Mouse (Mus musculus) Muller cell, postnatal 12 days (primary cell): ENCODE data around the gene Gm10721.
"Not testable (repeated sequence)": the region's sequence is repeated elsewhere in the genome, so short reads cannot be mapped to it uniquely, and the experiment has no call there.

ENCODE experiments used
- DNase-seq: peaks from one replicate; pipeline ENCODE4 v3.0.0-alpha.2; 2015; ENCODE audit errors: inconsistent ontology term

The Gm10721 gene

DNA sequence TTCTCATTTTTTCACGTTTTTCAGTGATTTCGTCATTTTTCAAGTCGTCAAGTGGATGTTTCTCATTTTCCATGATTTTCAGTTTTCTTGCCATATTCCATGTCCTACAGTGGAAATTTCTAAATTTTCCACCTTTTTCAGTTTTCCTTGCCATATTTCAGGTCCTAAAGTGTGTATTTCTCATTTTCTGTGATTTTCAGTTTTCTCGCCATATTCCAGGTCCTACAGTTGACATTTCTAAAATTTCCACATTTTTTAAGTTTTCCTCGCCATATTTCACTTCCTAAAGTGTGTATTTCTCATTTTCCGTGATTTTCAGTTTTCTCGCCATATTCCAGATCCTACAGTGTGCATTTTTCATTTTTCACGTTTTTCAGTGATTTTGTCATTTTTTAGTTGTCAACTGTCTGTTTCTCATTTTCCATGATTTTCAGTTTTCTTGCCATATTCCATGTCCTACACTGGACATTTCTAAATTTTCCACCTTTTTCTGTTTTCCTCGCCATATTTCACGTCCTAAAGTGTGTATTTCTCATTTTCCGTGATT, at the start of gene Gm10721:
Gene Gm10721, plus strand, starts transcription at position 408 of the 547 bp plus-strand sequence.
- not testable (repeated sequence) for DNase-seq

GRCm38 (mm10) chr9:3000445-3000972, 12.4 kb upstream of the Gm10721 start, which contains the start of gene Gm10722:
Gm10722 (plus strand) TSS chr9:3000922.
- DNase-seq = peak; percentile 78

DNA sequence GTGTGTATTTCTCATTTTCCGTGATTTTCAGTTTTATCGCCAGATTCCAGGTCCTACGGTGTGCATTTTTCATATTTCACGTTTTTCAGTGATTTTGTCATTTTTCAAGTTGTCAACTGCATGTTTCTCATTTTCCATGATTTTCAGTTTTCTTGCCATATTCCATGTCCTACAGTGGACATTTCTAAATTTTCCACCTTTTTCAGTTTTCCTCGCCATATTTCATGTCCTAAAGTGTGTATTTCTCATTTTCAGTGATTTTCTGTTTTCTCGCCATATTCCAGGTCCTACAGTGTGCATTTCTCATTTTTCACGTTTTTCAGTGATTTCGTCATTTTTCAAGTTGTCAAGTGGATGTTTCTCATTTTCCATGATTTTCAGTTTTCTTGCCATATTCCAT, 11.9 kb upstream of the Gm10721 start:
- not testable (repeated sequence) for DNase-seq

GRCm38 (mm10) chr9:3001948-3002659, 10.8 kb upstream of the Gm10721 start:
- peak; percentile 74 for DNase-seq

GRCm38 (mm10) chr9:3002794-3003396, 10.0 kb upstream of the Gm10721 start, which contains the start of gene Gm11168:
Gm11168 (plus strand) TSS chr9:3003346.
- not testable (repeated sequence) for DNase-seq

DNA sequence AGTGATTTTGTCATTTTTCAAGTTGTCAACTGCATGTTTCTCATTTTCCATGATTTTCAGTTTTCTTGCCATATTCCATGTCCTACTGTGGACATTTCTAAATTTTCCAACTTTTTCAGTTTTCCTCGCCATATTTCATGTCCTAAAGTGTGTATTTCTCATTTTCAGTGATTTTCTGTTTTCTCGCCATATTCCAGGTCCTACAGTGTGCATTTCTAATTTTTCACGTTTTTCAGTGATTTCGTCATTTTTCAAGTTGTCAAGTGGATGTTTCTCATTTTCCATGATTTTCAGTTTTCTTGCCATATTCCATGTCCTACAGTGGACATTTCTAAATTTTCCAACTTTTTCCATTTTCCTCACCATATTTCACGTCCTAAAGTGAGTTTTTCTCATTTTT, 6.8 kb upstream of the Gm10721 start:
- not testable (repeated sequence) for DNase-seq

- not testable (repeated sequence) for DNase-seq
These were observed 6.3 kb upstream of the Gm10721 start for GRCm38 (mm10) chr9:3006636-3007035.

GRCm38 (mm10) chr9:3007272-3007671, 5.7 kb upstream of the Gm10721 start:
- DNase-seq = peak; percentile 43

DNA sequence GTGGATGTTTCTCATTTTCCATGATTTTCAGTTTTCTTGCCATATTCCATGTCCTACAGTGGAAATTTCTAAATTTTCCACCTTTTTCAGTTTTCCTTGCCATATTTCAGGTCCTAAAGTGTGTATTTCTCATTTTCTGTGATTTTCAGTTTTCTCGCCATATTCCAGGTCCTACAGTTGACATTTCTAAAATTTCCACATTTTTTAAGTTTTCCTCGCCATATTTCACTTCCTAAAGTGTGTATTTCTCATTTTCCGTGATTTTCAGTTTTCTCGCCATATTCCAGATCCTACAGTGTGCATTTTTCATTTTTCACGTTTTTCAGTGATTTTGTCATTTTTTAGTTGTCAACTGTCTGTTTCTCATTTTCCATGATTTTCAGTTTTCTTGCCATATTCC, 3.6 kb upstream of the Gm10721 start:
- not testable (repeated sequence) for DNase-seq

DNA sequence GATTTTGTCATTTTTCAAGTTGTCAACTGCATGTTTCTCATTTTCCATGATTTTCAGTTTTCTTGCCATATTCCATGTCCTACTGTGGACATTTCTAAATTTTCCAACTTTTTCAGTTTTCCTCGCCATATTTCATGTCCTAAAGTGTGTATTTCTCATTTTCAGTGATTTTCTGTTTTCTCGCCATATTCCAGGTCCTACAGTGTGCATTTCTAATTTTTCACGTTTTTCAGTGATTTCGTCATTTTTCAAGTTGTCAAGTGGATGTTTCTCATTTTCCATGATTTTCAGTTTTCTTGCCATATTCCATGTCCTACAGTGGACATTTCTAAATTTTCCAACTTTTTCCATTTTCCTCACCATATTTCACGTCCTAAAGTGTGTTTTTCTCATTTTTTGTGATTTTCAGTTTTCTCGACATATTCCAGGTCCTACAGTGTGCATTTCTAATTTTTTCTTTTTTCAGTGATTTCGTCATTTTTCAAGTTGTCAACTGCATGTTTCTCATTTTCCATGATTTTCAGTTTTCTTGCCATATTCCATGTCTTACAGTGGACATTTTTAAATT, 802 bp upstream of the Gm10721 start:
- DNase-seq = not testable (repeated sequence)

GRCm38 (mm10) chr9:3015354-3015753, 2.4 kb downstream of the Gm10721 start, which contains the start of gene Gm10720:
Gm10720 (plus strand) TSS chr9:3015654.
- DNase-seq = not testable (repeated sequence)

DNA sequence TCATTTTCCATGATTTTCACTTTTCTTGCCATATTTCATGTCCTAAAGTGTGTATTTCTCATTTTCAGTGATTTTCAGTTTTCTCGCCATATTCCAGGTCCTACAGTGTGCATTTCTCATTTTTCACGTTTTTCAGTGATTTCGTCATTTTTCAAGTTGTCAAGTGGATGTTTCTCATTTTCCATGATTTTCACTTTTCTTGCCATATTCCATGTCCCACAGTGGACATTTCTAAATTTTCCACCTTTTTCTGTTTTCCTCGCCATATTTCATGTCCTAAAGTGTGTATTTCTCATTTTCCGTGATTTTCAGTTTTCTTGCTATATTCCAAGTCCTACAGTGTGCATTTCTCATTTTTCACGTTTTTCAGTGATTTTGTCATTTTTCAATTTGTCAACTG, 3.0 kb downstream of the Gm10721 start:
- DNase-seq = not testable (repeated sequence)

DNA sequence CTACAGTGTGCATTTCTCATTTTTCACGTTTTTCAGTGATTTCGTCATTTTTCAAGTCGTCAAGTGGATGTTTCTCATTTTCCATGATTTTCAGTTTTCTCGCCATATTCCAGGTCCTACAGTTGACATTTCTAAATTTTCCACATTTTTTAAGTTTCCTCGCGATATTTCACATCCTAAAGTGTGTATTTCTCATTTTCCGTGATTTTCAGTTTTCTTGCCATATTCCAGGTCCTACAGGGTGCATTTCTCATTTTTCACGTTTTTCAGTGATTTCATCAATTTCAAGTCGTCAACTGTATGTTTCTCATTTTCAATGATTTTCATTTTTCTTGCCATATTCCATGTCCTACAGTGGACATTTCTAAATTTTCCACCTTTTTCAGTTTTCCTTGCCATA, 4.2 kb downstream of the Gm10721 start, which contains the start of gene Gm10719:
Gene Gm10719, plus strand, starts transcription at position 301 of the 400 bp plus-strand sequence.
- not testable (repeated sequence) for DNase-seq

DNA sequence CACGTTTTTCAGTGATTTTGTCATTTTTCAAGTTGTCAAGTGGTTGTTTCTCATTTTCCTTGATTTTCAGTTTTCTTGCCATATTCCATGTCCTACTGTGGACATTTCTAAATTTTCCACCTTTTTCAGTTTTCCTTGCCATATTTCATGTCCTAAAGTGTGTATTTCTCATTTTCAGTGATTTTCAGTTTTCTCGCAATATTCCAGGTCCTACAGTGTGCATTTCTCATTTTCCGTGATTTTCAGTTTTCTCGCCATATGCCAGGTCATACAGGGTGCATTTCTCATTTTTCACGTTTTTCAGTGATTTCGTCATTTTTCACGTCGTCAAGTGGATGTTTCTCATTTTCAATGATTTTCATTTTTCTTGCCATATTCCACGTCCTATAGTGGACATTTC, 6.0 kb downstream of the Gm10721 start:
- not testable (repeated sequence) for DNase-seq

GRCm38 (mm10) chr9:3019835-3020727, 7.1 kb downstream of the Gm10721 start:
- not testable (repeated sequence) for DNase-seq

- DNase-seq = peak; percentile 55
These were observed 9.5 kb downstream of the Gm10721 start for GRCm38 (mm10) chr9:3022316-3023008.

- DNase-seq = not testable (repeated sequence)
These were observed 10.5 kb downstream of the Gm10721 start, which contains the start of gene Gm10718 for GRCm38 (mm10) chr9:3023312-3023984. Gm10718 (plus strand) TSS chr9:3023547.

- not testable (repeated sequence) for DNase-seq
These were observed 11.2 kb downstream of the Gm10721 start for GRCm38 (mm10) chr9:3023985-3024648.

DNA sequence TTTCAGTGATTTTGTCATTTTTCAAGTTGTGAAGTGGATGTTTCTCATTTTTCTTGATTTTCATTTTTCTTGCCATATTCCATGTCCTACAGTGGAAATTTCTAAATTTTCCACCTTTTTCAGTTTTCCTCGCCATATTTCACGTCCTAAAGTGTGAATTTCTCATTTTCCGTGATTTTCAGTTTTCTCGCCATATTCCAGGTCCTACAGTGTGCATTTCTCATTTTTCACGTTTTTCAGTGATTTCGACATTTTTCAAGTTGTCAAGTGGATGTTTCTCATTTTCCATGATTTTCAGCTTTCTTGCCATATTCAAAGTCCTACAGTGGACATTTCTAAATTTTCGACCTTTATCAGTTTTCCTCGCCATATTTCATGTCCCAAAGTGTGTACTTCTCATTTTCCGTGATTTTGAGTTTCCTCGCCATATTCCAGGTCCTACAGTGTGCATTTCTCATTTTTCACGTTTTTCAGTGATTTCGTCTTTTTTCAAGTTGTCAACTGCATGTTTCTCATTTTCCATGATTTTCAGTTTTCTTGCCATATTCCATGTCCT, 12.1 kb downstream of the Gm10721 start, which contains the start of gene Gm10717:
Gene Gm10717, plus strand, starts transcription at position 506 of the 556 bp plus-strand sequence.
- DNase-seq = not testable (repeated sequence)
